Mouse (Mus musculus) bone marrow macrophage, adult 2 months (primary cell): ENCODE measurements around the gene Nr4a2.

ENCODE experiments used
- CTCF ChIP-seq: IDR thresholded peaks from 2 replicates; pipeline ENCODE4 v1.5.1; 2012; ENCODE audit warnings: low read depth, mild to moderate bottlenecking, low read length, moderate library complexity
- POLR2A ChIP-seq: IDR thresholded peaks from 2 replicates; pipeline ENCODE4 v1.6.1; 2012; ENCODE audit warnings: mild to moderate bottlenecking, low read depth, low read length, borderline replicate concordance

GRCm38 (mm10) chr2:57072452-57072851, 51.4 kb downstream of the Nr4a2 start:
- no peak for TF ChIP-seq CTCF
- TF ChIP-seq POLR2A = no peak
